Mouse (Mus musculus): ENCODE measurements at regions not wholly inside any gene's neighbourhood (a gene's known extent, or its start where the extent isn't known, plus 50 kb on each side); places are given as distances from the start of the nearest gene placed in this dataset.

GRCm38 (mm10) chr13:102637059-102637458 lies 56.3 kb upstream of the Cd180 start:
- no peak overlapping the region for H3K4me3 ChIP-seq
- DNase-seq (ENCODE audit: extremely low spot score in 1 of 2, low spot score in 2 of 2) = no peak
- H3K27ac ChIP-seq = no peak overlapping the region
- intact Hi-C loops (cut with DNase I) = no loop called here
- TF ChIP-seq CTCF (IDR thresholded peaks at IDR 0.05) = no peak

- no peak overlapping the region for H3K4me3 ChIP-seq
- no peak for DNase-seq (ENCODE audit: extremely low spot score in 1 of 2, low spot score in 2 of 2)
- intact Hi-C loops (cut with DNase I) = loop anchor here (10.0 kb wide), 1 partner anchor 875 kb away; the partner anchor contains the start of gene Pik3r1
- H3K27ac ChIP-seq = no peak overlapping the region
- TF ChIP-seq CTCF (IDR thresholded peaks at IDR 0.05) = no peak
Measured at GRCm38 (mm10) chr13:102639651-102640050, 53.7 kb upstream of the Cd180 start.

- no peak for DNase-seq (ENCODE audit: extremely low spot score in 1 of 2, low spot score in 2 of 2)
- TF ChIP-seq CTCF (IDR thresholded peaks at IDR 0.05) = no peak
- Histone ChIP-seq H3K27ac (no peak overlapping the region), H3K4me3 (no peak overlapping the region)
- intact Hi-C loops (cut with DNase I) = loop anchor here (10.0 kb wide), 1 partner anchor 875 kb away; the partner anchor contains the start of gene Pik3r1
Measured at GRCm38 (mm10) chr13:102640171-102640570, 53.2 kb upstream of the Cd180 start.

Data from left cerebral cortex, adult 2 months (tissue).